Mouse (Mus musculus): ENCODE results near the gene Sipa1l1. TPM values are rescaled to one million over a fixed set of nuclear protein-coding genes. Genes with fewer than 3 reads are reported as not detected.

The Sipa1l1 gene
- polyA plus RNA-seq, 1 experiment = 56.7 TPM

DNA sequence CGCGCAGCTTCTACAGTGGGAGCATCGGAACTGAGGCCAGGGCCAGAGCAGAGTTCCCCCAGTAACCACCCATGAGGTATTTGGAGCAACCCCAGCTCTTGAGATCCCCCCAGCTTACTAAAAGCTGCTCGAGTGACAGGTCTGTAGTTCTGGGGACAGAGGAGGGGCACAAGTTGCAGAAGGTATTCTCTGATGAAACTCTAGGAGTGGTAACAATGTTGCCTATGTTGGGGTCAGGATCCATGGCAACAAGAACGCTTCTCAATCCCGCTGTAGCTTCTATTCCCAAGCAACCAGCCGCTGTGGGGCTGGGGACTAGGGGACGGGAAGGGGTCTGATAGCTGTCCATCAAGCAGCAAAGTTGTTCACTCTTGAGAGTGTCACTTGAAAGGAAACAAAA lies 309.1 kb downstream of the Sipa1l1 start:
- TF ChIP-seq GATA1 (IDR thresholded peaks at IDR 0.05; ENCODE audit: low read length) = no peak

- no peak for TF ChIP-seq GATA1 (IDR thresholded peaks at IDR 0.05; ENCODE audit: low read length)
Measured at GRCm38 (mm10) chr12:82479393-82479792, 310.3 kb downstream of the Sipa1l1 start.

- TF ChIP-seq GATA1 (IDR thresholded peaks at IDR 0.05; ENCODE audit: low read length) = no peak
Measured at GRCm38 (mm10) chr12:82485466-82485865, 316.3 kb downstream of the Sipa1l1 start.

DNA sequence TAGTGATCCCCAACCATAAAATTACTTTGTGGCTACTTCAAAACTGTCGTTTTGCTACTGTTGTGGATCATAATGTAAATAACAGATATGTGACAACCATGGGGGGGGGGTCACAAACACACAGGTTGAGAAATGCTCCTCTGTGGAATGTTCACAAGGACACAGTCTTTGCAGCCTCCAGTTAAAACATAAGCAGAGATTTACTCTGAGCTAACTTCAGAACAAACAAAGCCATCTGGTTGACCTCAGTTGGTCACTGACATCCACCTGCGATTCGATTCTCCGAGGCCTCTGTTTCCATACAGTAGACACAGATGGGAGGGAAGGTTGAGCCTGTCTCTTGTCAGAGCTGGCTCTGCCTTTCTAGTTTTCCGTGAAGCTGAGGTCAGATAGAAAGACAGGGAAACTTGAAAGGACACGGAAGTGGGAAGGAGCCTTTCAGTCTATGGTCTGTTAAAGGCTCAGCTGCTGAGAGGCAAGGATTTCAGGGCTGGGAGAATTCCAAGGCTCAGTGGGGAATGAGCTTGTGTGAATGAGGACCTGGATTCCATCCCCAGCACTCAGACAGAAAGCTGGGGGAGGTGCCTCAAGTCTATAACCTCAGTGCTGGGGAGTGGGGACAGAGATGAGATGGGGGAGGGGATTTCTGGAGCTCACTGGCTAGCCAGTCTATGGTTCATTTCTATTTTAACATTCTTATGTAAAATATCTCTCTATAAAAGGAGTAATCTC lies 317.9 kb downstream of the Sipa1l1 start:
- TF ChIP-seq GATA1 (IDR thresholded peaks at IDR 0.05; ENCODE audit: low read length) = no peak

DNA sequence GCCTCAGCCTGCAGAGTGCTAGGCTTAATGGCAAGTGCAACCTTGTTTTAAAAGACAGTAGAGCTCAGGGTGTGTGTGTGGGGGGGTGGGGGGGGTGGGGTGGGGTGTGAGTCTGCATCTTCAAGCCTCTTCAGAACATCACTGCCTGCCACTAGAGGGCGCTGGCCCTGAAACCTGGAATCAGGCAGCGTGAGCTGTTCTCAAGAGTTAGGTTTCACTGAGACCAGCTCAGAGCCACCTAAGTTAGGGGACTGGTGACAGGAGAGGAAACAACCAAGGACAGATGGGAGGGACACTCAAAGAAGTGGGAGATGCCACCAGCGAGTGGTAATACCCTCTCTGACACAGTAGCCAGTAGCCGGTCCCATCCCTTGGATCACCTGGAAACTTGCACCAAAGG lies 320.0 kb downstream of the Sipa1l1 start:
- TF ChIP-seq GATA1 (IDR thresholded peaks at IDR 0.05; ENCODE audit: low read length) = no peak

- no peak for TF ChIP-seq GATA1 (IDR thresholded peaks at IDR 0.05; ENCODE audit: low read length)
Measured at GRCm38 (mm10) chr12:82489621-82490020, 320.5 kb downstream of the Sipa1l1 start.

DNA sequence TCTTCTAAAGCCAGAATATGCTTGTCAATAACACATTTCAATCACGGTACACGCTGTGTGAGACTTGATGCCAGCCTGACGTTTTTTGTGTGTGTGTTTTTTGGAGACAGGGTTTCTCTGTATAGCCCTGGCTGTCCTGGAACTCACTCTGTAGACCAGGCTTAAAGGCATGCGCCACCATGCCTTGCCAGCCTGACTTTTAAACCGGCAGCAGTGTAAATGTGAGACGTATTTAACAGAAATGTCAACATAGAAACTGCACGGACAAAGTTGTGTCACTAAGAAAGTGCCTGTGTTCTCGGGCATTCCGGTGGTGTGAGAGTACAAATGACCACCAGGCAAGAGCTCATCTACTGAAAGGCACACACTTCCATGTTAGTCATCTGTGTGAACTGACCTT lies 323.3 kb downstream of the Sipa1l1 start:
- no peak for TF ChIP-seq GATA1 (IDR thresholded peaks at IDR 0.05; ENCODE audit: low read length)

DNA sequence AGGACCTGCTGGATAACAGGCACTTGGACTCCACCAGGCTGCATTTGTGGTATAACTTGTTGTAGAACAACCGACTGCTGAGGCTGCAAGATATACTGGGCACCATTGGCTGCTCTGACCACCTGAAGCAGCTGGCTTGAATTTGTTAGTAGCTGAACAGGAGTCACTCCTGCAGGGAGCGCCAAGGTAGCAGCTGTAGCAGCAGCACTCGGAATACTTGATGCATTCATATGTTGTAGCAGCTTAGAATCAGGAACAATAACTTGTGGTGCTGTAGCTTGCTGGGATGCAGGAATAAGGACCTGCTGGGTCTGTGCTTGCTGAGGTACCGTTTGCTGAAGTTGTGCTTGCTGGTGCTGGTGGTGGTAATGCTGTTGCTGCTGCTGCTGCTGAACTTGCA lies 326.8 kb downstream of the Sipa1l1 start:
- TF ChIP-seq GATA1 (IDR thresholded peaks at IDR 0.05; ENCODE audit: low read length) = no peak

GRCm38 (mm10) chr12:82497866-82498631 lies 328.9 kb downstream of the Sipa1l1 start:
- no peak for TF ChIP-seq GATA1 (IDR thresholded peaks at IDR 0.05; ENCODE audit: low read length)

GRCm38 (mm10) chr12:82498701-82499100 lies 329.6 kb downstream of the Sipa1l1 start:
- no peak for TF ChIP-seq GATA1 (IDR thresholded peaks at IDR 0.05; ENCODE audit: low read length)

DNA sequence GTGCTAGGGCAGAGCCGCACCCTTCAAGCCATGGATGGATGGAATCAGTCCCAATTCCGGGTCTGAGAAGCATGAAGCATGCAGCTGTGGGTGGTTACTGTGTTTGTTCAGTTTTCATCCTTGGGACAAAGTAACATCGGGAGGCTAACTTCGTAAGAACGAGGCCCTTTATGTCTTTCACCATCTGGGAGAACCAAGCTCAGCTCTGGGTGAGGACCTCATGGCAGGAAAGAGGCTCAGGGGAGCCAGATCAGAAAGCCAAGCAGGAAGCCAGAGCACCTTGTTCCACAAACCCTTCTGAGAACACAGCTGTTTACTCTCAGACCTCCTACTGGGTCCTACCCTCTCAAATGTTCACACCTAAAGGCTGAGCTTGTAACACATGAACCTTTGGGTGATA lies 330.6 kb downstream of the Sipa1l1 start:
- no peak for TF ChIP-seq GATA1 (IDR thresholded peaks at IDR 0.05; ENCODE audit: low read length)
